ENCODE assay signal across 19 mouse cellular contexts in genomic region chr5:116366889-116367682, GRCm38 (mm10). TPM values are rescaled to one million over a fixed set of nuclear protein-coding genes. Genes with fewer than 3 reads are reported as not detected.
DNase-seq lines count a peak whose midpoint lies in the region; ATAC-seq lines count a peak whose summit lies in the region.
"Had no signal": no experiment of that assay in that cellular context is flagged by ENCODE, and none has a peak within 500 bp of the region (broad histone marks: within the 10 kb centered on the region; RNA-seq: fewer than 3 reads in every experiment).

No protein-coding gene starts in this region.

- H3K9me3 ChIP-seq in intestine, embryonic 16.5 days (ENCODE audit: control insufficient read depth, low read length): no peaks in the 10 kb centered on the region
- H3K9me3 ChIP-seq in neural tube, embryonic 12.5 days: no peaks in the 10 kb centered on the region
- H3K9me3 ChIP-seq: heart, embryonic 15.5 days; hindbrain, embryonic 15.5 days; stomach, embryonic 15.5 days had no signal

- 0 out of 2 replicates have a peak, but pooled peaks cover 3% of the 10 kb centered on the region for H3K4me1 ChIP-seq in intestine, embryonic 16.5 days (ENCODE audit: control insufficient read depth, insufficient read depth, low read length)
- H3K4me1 ChIP-seq in neural tube, embryonic 12.5 days: peaks cover 13% of the 10 kb centered on the region
- H3K4me1 ChIP-seq: heart, embryonic 15.5 days; stomach, embryonic 15.5 days had no signal

- H3K4me3 ChIP-seq in intestine, embryonic 16.5 days (ENCODE audit: low read length): no peak overlapping the region
- no peak overlapping the region for H3K4me3 ChIP-seq in neural tube, embryonic 12.5 days
- H3K4me3 ChIP-seq: heart, adult 2 months; heart, embryonic 15.5 days; hindbrain, embryonic 15.5 days; left cerebral cortex, adult 2 months; stomach, embryonic 15.5 days had no signal

- ATAC-seq in intestine, embryonic 16.5 days: peak; percentile 68
- ATAC-seq in neural tube, embryonic 12.5 days (ENCODE audit: low FRiP score, low read depth): peak; percentile 37; the same call in 1 of the 2 replicates
- no peak for ATAC-seq in monocyte, adult 5-6 weeks (replicated peaks; ENCODE audit: insufficient number of reproducible peaks, low FRiP score, low TSS enrichment, poor library complexity, severe bottlenecking)

- no peaks in the 10 kb centered on the region for H3K36me3 ChIP-seq in intestine, embryonic 16.5 days (ENCODE audit: control insufficient read depth, insufficient read depth, low read length)
- no peaks in the 10 kb centered on the region for H3K36me3 ChIP-seq in neural tube, embryonic 12.5 days
- H3K36me3 ChIP-seq: heart, embryonic 15.5 days; hindbrain, embryonic 15.5 days; stomach, embryonic 15.5 days had no signal

- H3K27ac ChIP-seq in intestine, embryonic 16.5 days (ENCODE audit: low read length): no peak overlapping the region
- H3K27ac ChIP-seq in neural tube, embryonic 12.5 days: peak overlapping the region; percentile 59
- H3K27ac ChIP-seq: heart, adult 2 months; heart, embryonic 15.5 days; hindbrain, embryonic 15.5 days; left cerebral cortex, adult 2 months; stomach, embryonic 15.5 days had no signal

- H3K27me3 ChIP-seq in intestine, embryonic 16.5 days (replicated peaks; ENCODE audit: control insufficient read depth, insufficient read depth, low read length): peaks cover 4% of the 10 kb centered on the region; the same call in 1 of the 2 replicates
- no peaks in the 10 kb centered on the region for H3K27me3 ChIP-seq in neural tube, embryonic 12.5 days (replicated peaks)
- H3K27me3 ChIP-seq: CH12.LX; heart, embryonic 15.5 days; hindbrain, embryonic 15.5 days; stomach, embryonic 15.5 days had no signal

- H3K9ac ChIP-seq in intestine, embryonic 16.5 days (ENCODE audit: low read depth, low read length): no peak overlapping the region
- H3K9ac ChIP-seq in neural tube, embryonic 12.5 days: no peak overlapping the region
- H3K9ac ChIP-seq: heart, embryonic 15.5 days; hindbrain, embryonic 15.5 days; stomach, embryonic 15.5 days had no signal

- no peak overlapping the region for H3K4me2 ChIP-seq in intestine, embryonic 16.5 days (ENCODE audit: low read depth, low read length)
- H3K4me2 ChIP-seq in neural tube, embryonic 12.5 days (replicated peaks): 0 out of 2 replicates have a peak overlapping the region, but pooled peaks have one; percentile 9
- H3K4me2 ChIP-seq: heart, embryonic 15.5 days; hindbrain, embryonic 15.5 days; stomach, embryonic 15.5 days had no signal

- WGBS in intestine, embryonic 16.5 days: 51% methylated on average over 20 of the region's 20 CpGs
- whole genome bisulfite sequencing in neural tube, embryonic 12.5 days: 47% methylated on average over 20 of the region's 20 CpGs

- DNase-seq in heart, adult 11 months: peak; percentile 64
- no peak for DNase-seq in heart, adult 18-20 months
- peak; percentile 30 for DNase-seq in forelimb bud, embryonic 11.5 days (ENCODE audit: low read depth, low spot score)
- DNase-seq in B cell, adult 2 months: no peak
- DNase-seq in adrenal gland, adult 2 months: no peak
- DNase-seq: adrenal gland, adult 8-10 months; cerebellum, postnatal 36 days; heart, adult 2 months; lung, adult 2 months; lung, postnatal 36 days; spleen, adult 18-20 months had no signal

RNA-seq across cellular contexts. Expression of gene Hspb8, which starts 55.6 kb away (rescaled TPM):
- total RNA-seq in heart, adult 18-20 months (2021): 100 to 1,000 TPM; 423 to 471 TPM
- 11.3 and 11.8 TPM in 2 replicates for polyA plus RNA-seq in intestine, embryonic 16.5 days (2015; fragmentation: Nextera tagmentation; extraction: Ambion mirVana)
- 4.4 and 5.4 TPM in 2 replicates for polyA plus RNA-seq in neural tube, embryonic 12.5 days (2016; fragmentation: Nextera tagmentation; extraction: Ambion mirVana)
- total RNA-seq in monocyte, adult 5-6 weeks (2017): not detected in 3 replicates
- 100 to 1,000 TPM; 137 to 190 TPM for total RNA-seq in adrenal gland, adult 2 months (2021)
- polyA plus RNA-seq in adrenal gland, adult 2 months (2012; rRNA removed): 137 and 140 TPM in 2 replicates
- total RNA-seq: CH12.LX had no signal

Comparison
In these comparisons a context has a peak if more than half of its experiments do, and no peak if none do; other contexts are left out.
1. DNase-seq: peak in heart, adult 11 months (single experiment) and forelimb bud, embryonic 11.5 days (single experiment); none in heart, adult 18-20 months (0 of 2), B cell, adult 2 months (0 of 2) and adrenal gland, adult 2 months (single experiment).
2. RNA of gene Hspb8, which starts 55.6 kb away (total RNA-seq): 423 to 471 TPM in heart, adult 18-20 months and 137 to 190 TPM in adrenal gland, adult 2 months; not detected in monocyte, adult 5-6 weeks; every median in the first group is over 100 times any median in the second.